Mouse (Mus musculus) ES-E14 (cell line): Measurements from ENCODE around the gene Gal3st1.

Experiments
- CHD2 ChIP-seq: IDR thresholded peaks from 2 replicates; pipeline ENCODE4 v1.6.1; 2014; ENCODE audit warnings: mild to moderate bottlenecking, low read depth, low read length, inconsistent platforms
- HCFC1 ChIP-seq: IDR thresholded peaks from 2 replicates; pipeline ENCODE4 v1.6.1; 2012; ENCODE audit warnings: low read length, inconsistent platforms, borderline replicate concordance; ENCODE audit not compliant: insufficient read depth
- ZC3H11A ChIP-seq: IDR thresholded peaks from 2 replicates; pipeline ENCODE4 v1.6.1; 2012; ENCODE audit warnings: low read depth, mild to moderate bottlenecking, inconsistent platforms, low read length, borderline replicate concordance
- ZNF384 ChIP-seq: IDR thresholded peaks from 2 replicates; pipeline ENCODE4 v1.6.1; 2012; ENCODE audit warnings: low read depth, low read length, inconsistent platforms

DNA sequence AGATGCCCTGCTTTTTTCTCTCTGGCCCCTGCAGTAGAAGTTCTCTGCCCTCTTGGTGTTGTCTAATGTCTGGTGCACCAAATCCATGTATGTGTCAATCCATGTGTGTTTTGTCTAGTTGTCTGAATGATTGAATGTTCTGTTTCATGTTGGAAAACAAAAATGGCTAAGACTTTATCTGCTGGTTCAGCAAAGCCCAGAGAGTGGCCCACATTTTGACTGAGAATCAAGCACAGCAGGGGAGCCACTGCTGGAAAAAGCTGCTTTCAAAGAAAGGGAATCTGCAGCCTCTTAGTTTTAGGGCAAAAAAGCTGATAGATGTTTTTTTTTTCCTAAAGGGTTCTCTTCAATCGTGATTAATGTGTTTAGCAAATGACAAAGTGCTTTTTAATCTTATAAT, 37.0 kb upstream of the Gal3st1 start:
- TF ChIP-seq CHD2 (no peak), HCFC1 (no peak), ZNF384 (no peak), ZC3H11A (no peak)
